Mouse (Mus musculus) embryonic facial prominence, embryonic 13.5 days (tissue): ENCODE measurements around the gene Rasal1. TPM values are rescaled to one million over a fixed set of nuclear protein-coding genes. Genes with fewer than 3 reads are reported as not detected.
A peak's percentile ranks its signal among the peaks of the same experiment; 100 is the strongest.

Source experiments
- ATAC-seq: fragments of 200-750 bp; cut with Nextera tagmentation; 2 replicates; pipeline ENCODE4 v1.8.0; 2017; ENCODE audit warnings: low read depth; ENCODE audit not compliant: insufficient number of reproducible peaks, insufficient read depth, low FRiP score, low TSS enrichment
- H3K27ac ChIP-seq: fragments of 300-500 bp; sonication (generic); 2 replicates; pipeline ENCODE4 v1.5.1; 2015; ENCODE audit warnings: moderate library complexity, mild to moderate bottlenecking, inconsistent platforms
- H3K27me3 ChIP-seq: fragments of 300-500 bp; sonication (generic); 2 replicates; pipeline ENCODE4 v1.6.1; 2015; ENCODE audit warnings: mild to moderate bottlenecking, inconsistent platforms
- H3K36me3 ChIP-seq: fragments of 300-500 bp; sonication (generic); 2 replicates; pipeline ENCODE4 v1.6.1; 2015; ENCODE audit warnings: mild to moderate bottlenecking, inconsistent platforms
- H3K4me1 ChIP-seq: fragments of 300-500 bp; sonication (generic); 2 replicates; pipeline ENCODE4 v1.6.1; 2015; ENCODE audit warnings: inconsistent platforms
- H3K4me2 ChIP-seq: fragments of 300-500 bp; sonication (generic); 2 replicates; pipeline ENCODE4 v1.6.1; 2015; ENCODE audit warnings: moderate library complexity, mild to moderate bottlenecking, inconsistent platforms
- H3K4me3 ChIP-seq: fragments of 300-500 bp; sonication (generic); 2 replicates; pipeline ENCODE4 v1.5.1; 2015; ENCODE audit warnings: mild to moderate bottlenecking, inconsistent platforms
- H3K9ac ChIP-seq: fragments of 300-500 bp; sonication (generic); 2 replicates; pipeline ENCODE4 v1.6.1; 2015; ENCODE audit warnings: mild to moderate bottlenecking, inconsistent platforms
- H3K9me3 ChIP-seq: fragments of 300-500 bp; sonication (generic); 2 replicates; pipeline ENCODE4 v1.6.1; 2016; ENCODE audit warnings: inconsistent platforms
- WGBS: fragments of 180-500 bp; shearing (Covaris S2); methylation state at CpG from one replicate; pipeline ENCODE4 v1.1.7; 2015; ENCODE audit warnings: mixed read lengths; 5-methylcytosine and 5-hydroxymethylcytosine counted together
- polyA plus RNA-seq: library from polyadenylated mRNA; unstranded; fragments of >200 nt; fragmentation: Nextera tagmentation; extraction: Ambion mirVana; gene quantifications from 2 replicates; pipeline ENCODE4 v1.2.1, GENCODE M21; 2015

The Rasal1 gene
- polyA plus RNA-seq, 1 experiment from 2014 or later = 0.32 TPM

GRCm38 (mm10) chr5:120698801-120699391, 50.3 kb downstream of the Rasal1 start:
- Histone ChIP-seq H3K4me1 (peaks cover 19% of the 10 kb centered on the region; the same call in 1 of the 2 replicates), H3K4me3 (no peak overlapping the region), H3K4me2 (no peak overlapping the region), H3K36me3 (peaks cover 6% of the 10 kb centered on the region; the same call in 1 of the 2 replicates), H3K9me3 (no peaks in the 10 kb centered on the region), H3K27me3 (peaks cover 73% of the 10 kb centered on the region), H3K9ac (peak overlapping the region; percentile 4; the same call in 1 of the 2 replicates), H3K27ac (no peak overlapping the region)
- no peak for ATAC-seq
- WGBS = 47% methylated on average over 16 of the region's 16 CpGs

GRCm38 (mm10) chr5:120700996-120701790, 52.6 kb downstream of the Rasal1 start:
- 54% methylated on average over 11 of the region's 11 CpGs for WGBS
- no peak for ATAC-seq
- H3K4me2 ChIP-seq = no peak overlapping the region
- no peaks in the 10 kb centered on the region for H3K36me3 ChIP-seq
- H3K4me3 ChIP-seq = no peak overlapping the region
- H3K9ac ChIP-seq = no peak overlapping the region
- H3K9me3 ChIP-seq = no peaks in the 10 kb centered on the region
- peaks cover 14% of the 10 kb centered on the region; the same call in 1 of the 2 replicates for H3K4me1 ChIP-seq
- H3K27ac ChIP-seq = no peak overlapping the region
- H3K27me3 ChIP-seq = peaks cover 59% of the 10 kb centered on the region

GRCm38 (mm10) chr5:120702421-120702820, 53.8 kb downstream of the Rasal1 start:
- H3K9me3 ChIP-seq = no peaks in the 10 kb centered on the region
- H3K36me3 ChIP-seq = no peaks in the 10 kb centered on the region
- peaks cover 19% of the 10 kb centered on the region for H3K4me1 ChIP-seq
- H3K27ac ChIP-seq = no peak overlapping the region
- no peak overlapping the region for H3K9ac ChIP-seq
- H3K4me3 ChIP-seq = no peak overlapping the region
- 79% methylated on average over 4 of the region's 4 CpGs for WGBS
- no peak overlapping the region for H3K4me2 ChIP-seq
- H3K27me3 ChIP-seq = peaks cover 57% of the 10 kb centered on the region
- ATAC-seq = no peak

- Histone ChIP-seq H3K9ac (no peak overlapping the region), H3K9me3 (no peaks in the 10 kb centered on the region), H3K27me3 (peaks cover 57% of the 10 kb centered on the region), H3K4me1 (peaks cover 14% of the 10 kb centered on the region), H3K4me2 (no peak overlapping the region), H3K36me3 (no peaks in the 10 kb centered on the region), H3K27ac (no peak overlapping the region), H3K4me3 (no peak overlapping the region)
- no peak for ATAC-seq
- WGBS = 81% methylated on average over 2 of the region's 2 CpGs
These were observed 54.4 kb downstream of the Rasal1 start for GRCm38 (mm10) chr5:120702969-120703368.

- WGBS = 86% methylated on average over 3 of the region's 3 CpGs
- H3K27me3 ChIP-seq = peaks cover 57% of the 10 kb centered on the region
- H3K9ac ChIP-seq = no peak overlapping the region
- no peak for ATAC-seq
- H3K4me1 ChIP-seq = peaks cover 14% of the 10 kb centered on the region
- no peaks in the 10 kb centered on the region for H3K9me3 ChIP-seq
- no peak overlapping the region for H3K27ac ChIP-seq
- no peaks in the 10 kb centered on the region for H3K36me3 ChIP-seq
- H3K4me2 ChIP-seq = no peak overlapping the region
- H3K4me3 ChIP-seq = no peak overlapping the region
These were observed 55.0 kb downstream of the Rasal1 start for GRCm38 (mm10) chr5:120703660-120704059.

GRCm38 (mm10) chr5:120704421-120704820, 55.8 kb downstream of the Rasal1 start:
- ATAC-seq = no peak
- Histone ChIP-seq H3K4me3 (no peak overlapping the region), H3K36me3 (no peaks in the 10 kb centered on the region), H3K27me3 (peaks cover 64% of the 10 kb centered on the region), H3K27ac (no peak overlapping the region), H3K9me3 (no peaks in the 10 kb centered on the region), H3K4me1 (peaks cover 13% of the 10 kb centered on the region), H3K9ac (no peak overlapping the region), H3K4me2 (no peak overlapping the region)
- 46% methylated on average over 6 of the region's 6 CpGs for WGBS

- ATAC-seq = no peak
- Histone ChIP-seq H3K27me3 (peaks cover 68% of the 10 kb centered on the region), H3K9ac (peak overlapping the region; percentile 40; the same call in 1 of the 2 replicates), H3K9me3 (no peaks in the 10 kb centered on the region), H3K27ac (no peak overlapping the region), H3K4me2 (peak overlapping the region; percentile 40), H3K36me3 (no peaks in the 10 kb centered on the region), H3K4me1 (peaks cover 28% of the 10 kb centered on the region), H3K4me3 (no peak overlapping the region)
- WGBS = 3% methylated on average over 16 of the region's 16 CpGs
These were observed 57.9 kb downstream of the Rasal1 start for GRCm38 (mm10) chr5:120706541-120706940.

GRCm38 (mm10) chr5:120706976-120707375, 58.4 kb downstream of the Rasal1 start:
- H3K27me3 ChIP-seq = peaks cover 73% of the 10 kb centered on the region

GRCm38 (mm10) chr5:120710161-120710825, 61.7 kb downstream of the Rasal1 start:
- peak overlapping the region; percentile 80 for H3K4me2 ChIP-seq
- no peaks in the 10 kb centered on the region for H3K9me3 ChIP-seq
- H3K4me3 ChIP-seq = peak overlapping the region; percentile 58
- H3K27me3 ChIP-seq = peaks cover 97% of the 10 kb centered on the region
- WGBS = 3% methylated on average over 40 of the region's 40 CpGs
- peaks cover 29% of the 10 kb centered on the region for H3K4me1 ChIP-seq
- no peak for ATAC-seq
- H3K27ac ChIP-seq = no peak overlapping the region
- peak overlapping the region; percentile 74 for H3K9ac ChIP-seq
- H3K36me3 ChIP-seq = no peaks in the 10 kb centered on the region

More at GRCm38 (mm10) chr5:120706976-120707375, 58.4 kb downstream of the Rasal1 start:
- H3K9ac ChIP-seq = peak overlapping the region; percentile 40; the same call in 1 of the 2 replicates
- WGBS = 40% methylated on average over 13 of the region's 13 CpGs
- H3K27ac ChIP-seq = no peak overlapping the region
- peak overlapping the region; percentile 40 for H3K4me2 ChIP-seq
- no peak overlapping the region for H3K4me3 ChIP-seq
- no peaks in the 10 kb centered on the region for H3K36me3 ChIP-seq
- peaks cover 29% of the 10 kb centered on the region for H3K4me1 ChIP-seq
- ATAC-seq = no peak
- no peaks in the 10 kb centered on the region for H3K9me3 ChIP-seq

GRCm38 (mm10) chr5:120710826-120711248, 62.2 kb downstream of the Rasal1 start:
- under 1% methylated on average over 34 of the region's 34 CpGs for WGBS
- Histone ChIP-seq H3K4me3 (peak overlapping the region; percentile 58), H3K27me3 (peaks cover 97% of the 10 kb centered on the region), H3K27ac (no peak overlapping the region), H3K9ac (peak overlapping the region; percentile 74), H3K9me3 (no peaks in the 10 kb centered on the region), H3K4me1 (peaks cover 29% of the 10 kb centered on the region), H3K36me3 (no peaks in the 10 kb centered on the region), H3K4me2 (peak overlapping the region; percentile 80)
- no peak for ATAC-seq

- ATAC-seq = no peak
- peak overlapping the region; percentile 58 for H3K4me3 ChIP-seq
- H3K4me1 ChIP-seq = peaks cover 28% of the 10 kb centered on the region
- 2% methylated on average over 41 of the region's 43 CpGs for WGBS
- H3K9ac ChIP-seq = peak overlapping the region; percentile 74
- H3K4me2 ChIP-seq = peak overlapping the region; percentile 80
- no peak overlapping the region for H3K27ac ChIP-seq
- H3K27me3 ChIP-seq = peaks cover 96% of the 10 kb centered on the region
- H3K36me3 ChIP-seq = no peaks in the 10 kb centered on the region
- no peaks in the 10 kb centered on the region for H3K9me3 ChIP-seq
These were observed 62.8 kb downstream of the Rasal1 start for GRCm38 (mm10) chr5:120711416-120711815.
